Mouse (Mus musculus) forebrain, embryonic 15.5 days (tissue): ENCODE data around the gene Utp4. TPM values are rescaled to one million over a fixed set of nuclear protein-coding genes. Genes with fewer than 3 reads are reported as not detected.
A peak's percentile ranks its signal among the peaks of the same experiment; 100 is the strongest.

Experiments
- ATAC-seq: fragments of 200-750 bp; cut with Nextera tagmentation; replicated peaks from 2 replicates; pipeline ENCODE4 v1.8.0; 2017; ENCODE audit warnings: mild to moderate bottlenecking, moderate TSS enrichment, moderate library complexity
- H3K27ac ChIP-seq: fragments of 300-500 bp; sonication (generic); replicated peaks from 2 replicates; pipeline ENCODE4 v1.5.1; 2015; ENCODE audit warnings: mild to moderate bottlenecking, inconsistent platforms
- H3K27me3 ChIP-seq: fragments of 300-500 bp; sonication (generic); 2 replicates; pipeline ENCODE4 v1.6.1; 2015; ENCODE audit warnings: inconsistent platforms
- H3K36me3 ChIP-seq: fragments of 300-500 bp; sonication (generic); 2 replicates; pipeline ENCODE4 v1.6.1; 2015; ENCODE audit warnings: mild to moderate bottlenecking, inconsistent platforms
- H3K4me1 ChIP-seq: fragments of 300-500 bp; sonication (generic); 2 replicates; pipeline ENCODE4 v1.6.1; 2015; ENCODE audit warnings: inconsistent platforms
- H3K4me2 ChIP-seq: fragments of 300-500 bp; sonication (generic); replicated peaks from 2 replicates; pipeline ENCODE4 v1.6.1; 2015; ENCODE audit warnings: mild to moderate bottlenecking, inconsistent platforms
- H3K4me3 ChIP-seq: fragments of 300-500 bp; sonication (generic); 2 replicates; pipeline ENCODE4 v1.5.1; 2015; ENCODE audit warnings: mild to moderate bottlenecking, inconsistent platforms
- H3K9ac ChIP-seq: fragments of 300-500 bp; sonication (generic); replicated peaks from 2 replicates; pipeline ENCODE4 v1.6.1; 2015; ENCODE audit warnings: mild to moderate bottlenecking, inconsistent platforms
- H3K9me3 ChIP-seq: fragments of 300-500 bp; sonication (generic); 2 replicates; pipeline ENCODE4 v1.6.1; 2016; ENCODE audit warnings: inconsistent platforms
- WGBS: fragments of 180-500 bp; shearing (Covaris S2); methylation state at CpG from one replicate; pipeline ENCODE4 v1.1.7; 2015; ENCODE audit warnings: mixed read lengths; 5-methylcytosine and 5-hydroxymethylcytosine counted together
- polyA plus RNA-seq: library from polyadenylated mRNA; unstranded; fragments of >200 nt; fragmentation: Nextera tagmentation; extraction: Ambion mirVana; gene quantifications from 2 replicates; pipeline ENCODE4 v1.2.1, GENCODE M21; 2015

Gene Utp4
- 49.1 and 49.4 TPM in 2 replicates for polyA plus RNA-seq

DNA sequence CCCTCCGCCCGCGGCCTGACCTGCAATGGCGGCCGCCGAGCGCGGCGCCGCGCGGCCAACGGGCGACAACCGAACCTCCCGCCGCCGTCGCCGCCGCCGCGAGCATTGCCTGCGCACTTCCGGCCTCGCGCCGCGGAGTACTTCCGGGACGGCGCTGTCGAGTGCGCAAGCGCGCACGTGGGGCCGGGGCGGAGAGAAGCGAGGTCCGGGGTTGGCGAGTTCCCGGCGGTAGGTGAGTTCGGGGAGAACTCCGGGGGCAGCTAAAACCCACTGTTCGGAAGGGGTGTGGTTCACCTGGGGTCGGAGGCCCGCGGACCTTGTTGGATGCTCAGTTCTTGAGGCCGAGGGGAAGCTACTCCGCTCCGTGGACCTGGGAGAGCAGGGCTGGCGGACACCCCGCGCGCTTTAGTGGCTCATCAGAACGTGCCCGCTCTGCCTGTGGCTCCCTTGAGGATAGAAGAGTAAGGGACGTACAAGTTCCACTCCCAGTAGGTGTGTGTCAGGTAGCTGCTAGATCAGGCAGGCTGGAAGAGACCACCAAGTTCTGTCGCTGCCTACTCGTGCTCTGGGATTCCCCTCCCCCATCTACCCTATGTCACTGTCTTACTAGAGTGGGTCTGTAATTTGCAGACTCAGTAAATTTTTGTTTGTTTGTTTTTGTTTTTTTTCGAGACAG, at the start of gene Utp4:
Utp4 (plus strand) TSS at position 156 of the 676 bp plus-strand sequence.
- no peaks in the 10 kb centered on the region for H3K27me3 ChIP-seq
- H3K4me2 ChIP-seq = peak within 1 kb of the TSS; percentile 84
- peak within 1 kb of the TSS; percentile 99 for H3K4me3 ChIP-seq
- H3K4me1 ChIP-seq = peaks cover 30% of the 10 kb centered on the region
- peak within 1 kb of the TSS; percentile 97 for H3K9ac ChIP-seq
- peak within 1 kb of the TSS; percentile 94 for H3K27ac ChIP-seq
- H3K36me3 ChIP-seq = peaks cover 27% of the 10 kb centered on the region
- ATAC-seq = peak; percentile 97
- no peaks in the 10 kb centered on the region for H3K9me3 ChIP-seq
- under 1% methylated on average over 62 of the region's 63 CpGs for WGBS

GRCm38 (mm10) chr8:106850034-106850433, 43.4 kb upstream of the Utp4 start:
- H3K9ac ChIP-seq = no peak overlapping the region
- H3K4me3 ChIP-seq = no peak overlapping the region
- no peaks in the 10 kb centered on the region for H3K36me3 ChIP-seq
- no peak overlapping the region for H3K4me2 ChIP-seq
- H3K9me3 ChIP-seq = no peaks in the 10 kb centered on the region
- no peak overlapping the region for H3K27ac ChIP-seq
- WGBS = 94% methylated on average over 10 of the region's 10 CpGs
- no peak for ATAC-seq
- H3K4me1 ChIP-seq = 0 out of 2 replicates have a peak, but pooled peaks cover 2% of the 10 kb centered on the region
- no peaks in the 10 kb centered on the region for H3K27me3 ChIP-seq

DNA sequence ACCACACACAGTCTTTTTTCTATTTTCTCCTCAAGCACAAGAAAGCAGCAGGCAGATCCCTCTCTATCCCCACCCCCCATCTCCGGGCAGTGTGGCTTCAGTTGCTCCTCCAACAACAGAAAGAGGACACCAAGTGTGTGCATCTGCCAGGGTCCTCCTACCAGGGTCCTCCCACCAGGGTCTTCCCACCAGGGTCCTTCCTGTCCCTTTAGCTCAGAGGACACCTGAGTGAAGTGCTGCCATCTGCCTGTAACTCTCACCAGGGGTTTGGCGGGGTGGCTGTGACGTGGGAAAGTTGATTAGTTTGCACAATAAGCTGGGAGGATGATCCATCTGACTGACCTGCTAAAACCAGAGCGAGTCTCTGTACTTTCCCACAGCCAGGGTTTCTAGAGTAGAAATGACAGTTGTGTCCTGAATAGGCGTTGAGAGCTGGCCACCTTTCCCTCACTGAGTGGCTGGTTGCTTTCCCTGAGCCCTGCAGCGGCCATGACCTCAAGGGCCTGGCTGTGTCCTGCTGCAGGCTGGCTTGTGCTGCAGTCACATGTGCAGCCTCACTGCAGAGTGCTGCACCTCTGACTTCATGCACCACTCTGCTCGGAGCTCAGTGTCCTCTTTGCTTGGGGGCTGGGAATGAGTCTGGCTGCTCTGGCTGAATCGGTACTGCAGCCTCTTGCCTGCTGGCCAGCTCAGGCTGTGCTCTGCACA, 38.7 kb upstream of the Utp4 start:
- no peaks in the 10 kb centered on the region for H3K36me3 ChIP-seq
- no peak overlapping the region for H3K9ac ChIP-seq
- H3K4me1 ChIP-seq = 0 out of 2 replicates have a peak, but pooled peaks cover 2% of the 10 kb centered on the region
- no peak overlapping the region for H3K4me3 ChIP-seq
- no peaks in the 10 kb centered on the region for H3K9me3 ChIP-seq
- WGBS = 46% methylated on average over 8 of the region's 8 CpGs
- ATAC-seq = no peak
- no peak overlapping the region for H3K4me2 ChIP-seq
- H3K27me3 ChIP-seq = no peaks in the 10 kb centered on the region
- no peak overlapping the region for H3K27ac ChIP-seq

GRCm38 (mm10) chr8:106855242-106855562, 38.2 kb upstream of the Utp4 start:
- 0 out of 2 replicates have a peak, but pooled peaks cover 2% of the 10 kb centered on the region for H3K4me1 ChIP-seq
- no peaks in the 10 kb centered on the region for H3K27me3 ChIP-seq
- H3K36me3 ChIP-seq = no peaks in the 10 kb centered on the region
- H3K9me3 ChIP-seq = no peaks in the 10 kb centered on the region
- no peak overlapping the region for H3K4me3 ChIP-seq
- WGBS = 90% methylated on average over 3 of the region's 3 CpGs
- no peak for ATAC-seq
- H3K27ac ChIP-seq = no peak overlapping the region
- no peak overlapping the region for H3K4me2 ChIP-seq
- no peak overlapping the region for H3K9ac ChIP-seq

DNA sequence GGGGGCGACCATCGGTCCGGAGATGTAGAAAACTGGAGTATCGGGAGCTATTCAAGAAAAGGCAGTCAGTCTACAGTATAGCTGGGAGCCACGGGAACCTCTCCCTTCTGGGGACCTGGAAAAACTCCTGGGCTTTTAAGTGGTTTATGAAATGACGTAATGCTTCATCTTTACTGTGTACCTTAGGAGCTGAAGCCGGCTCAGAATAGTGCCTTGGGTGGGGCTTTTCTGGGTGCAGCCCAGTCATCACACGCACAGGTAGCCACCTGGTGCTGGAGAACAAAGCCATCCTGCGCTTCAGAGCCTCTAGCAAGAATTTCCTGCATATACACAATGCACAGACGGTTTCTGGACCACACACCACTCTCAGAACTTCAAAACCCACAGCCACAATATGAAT, 30.6 kb upstream of the Utp4 start:
- WGBS = 89% methylated on average over 10 of the region's 10 CpGs

GRCm38 (mm10) chr8:106865354-106865753, 28.1 kb upstream of the Utp4 start:
- Histone ChIP-seq H3K27ac (no peak overlapping the region), H3K27me3 (peaks cover 11% of the 10 kb centered on the region; the same call in 1 of the 2 replicates), H3K4me1 (peaks cover 10% of the 10 kb centered on the region), H3K36me3 (no peaks in the 10 kb centered on the region), H3K4me3 (no peak overlapping the region), H3K4me2 (no peak overlapping the region), H3K9ac (no peak overlapping the region), H3K9me3 (no peaks in the 10 kb centered on the region)
- 52% methylated on average over 9 of the region's 9 CpGs for WGBS
- ATAC-seq = peak; percentile 61; the same call in 1 of the 2 replicates

More for the DNA sequence above, 30.6 kb upstream of the Utp4 start:
- H3K9me3 ChIP-seq = no peaks in the 10 kb centered on the region
- no peak for ATAC-seq
- H3K36me3 ChIP-seq = no peaks in the 10 kb centered on the region
- no peak overlapping the region for H3K4me3 ChIP-seq
- peaks cover 7% of the 10 kb centered on the region for H3K4me1 ChIP-seq
- H3K4me2 ChIP-seq = no peak overlapping the region
- no peaks in the 10 kb centered on the region for H3K27me3 ChIP-seq
- no peak overlapping the region for H3K27ac ChIP-seq
- no peak overlapping the region for H3K9ac ChIP-seq

DNA sequence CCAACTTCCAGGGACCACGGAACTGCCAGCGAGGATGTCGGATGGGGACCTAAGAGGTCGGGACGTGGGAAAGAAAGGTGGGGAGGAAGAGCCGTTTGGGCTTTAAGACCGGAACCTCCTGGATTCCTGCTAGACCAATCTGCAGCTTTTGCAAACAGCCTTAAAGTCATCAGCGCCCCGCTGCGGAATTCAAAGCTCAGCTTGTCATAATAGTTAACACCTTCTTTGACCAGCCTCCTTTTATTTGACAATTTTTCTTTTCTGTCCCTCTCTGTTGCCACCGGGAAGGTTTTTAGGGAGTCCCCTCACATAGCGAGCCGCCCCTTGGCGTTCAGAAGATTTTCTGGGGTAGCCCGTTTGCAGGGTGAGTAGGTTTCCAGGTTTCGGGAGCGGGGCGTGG, 23.4 kb upstream of the Utp4 start, which contains the start of gene Has3:
Has3 (plus strand) TSS at position 192 of the 400 bp plus-strand sequence.
- peaks cover 34% of the 10 kb centered on the region for H3K4me1 ChIP-seq
- peaks cover 18% of the 10 kb centered on the region; the same call in 1 of the 2 replicates for H3K27me3 ChIP-seq
- H3K27ac ChIP-seq = peak within 1 kb of the TSS; percentile 65
- peak within 1 kb of the TSS; percentile 98 for H3K4me2 ChIP-seq
- no peak for ATAC-seq
- peak within 1 kb of the TSS; percentile 70 for H3K9ac ChIP-seq
- 1% methylated on average over 18 of the region's 18 CpGs for WGBS
- H3K4me3 ChIP-seq = peak within 1 kb of the TSS; percentile 72
- H3K9me3 ChIP-seq = no peaks in the 10 kb centered on the region
- no peaks in the 10 kb centered on the region for H3K36me3 ChIP-seq

DNA sequence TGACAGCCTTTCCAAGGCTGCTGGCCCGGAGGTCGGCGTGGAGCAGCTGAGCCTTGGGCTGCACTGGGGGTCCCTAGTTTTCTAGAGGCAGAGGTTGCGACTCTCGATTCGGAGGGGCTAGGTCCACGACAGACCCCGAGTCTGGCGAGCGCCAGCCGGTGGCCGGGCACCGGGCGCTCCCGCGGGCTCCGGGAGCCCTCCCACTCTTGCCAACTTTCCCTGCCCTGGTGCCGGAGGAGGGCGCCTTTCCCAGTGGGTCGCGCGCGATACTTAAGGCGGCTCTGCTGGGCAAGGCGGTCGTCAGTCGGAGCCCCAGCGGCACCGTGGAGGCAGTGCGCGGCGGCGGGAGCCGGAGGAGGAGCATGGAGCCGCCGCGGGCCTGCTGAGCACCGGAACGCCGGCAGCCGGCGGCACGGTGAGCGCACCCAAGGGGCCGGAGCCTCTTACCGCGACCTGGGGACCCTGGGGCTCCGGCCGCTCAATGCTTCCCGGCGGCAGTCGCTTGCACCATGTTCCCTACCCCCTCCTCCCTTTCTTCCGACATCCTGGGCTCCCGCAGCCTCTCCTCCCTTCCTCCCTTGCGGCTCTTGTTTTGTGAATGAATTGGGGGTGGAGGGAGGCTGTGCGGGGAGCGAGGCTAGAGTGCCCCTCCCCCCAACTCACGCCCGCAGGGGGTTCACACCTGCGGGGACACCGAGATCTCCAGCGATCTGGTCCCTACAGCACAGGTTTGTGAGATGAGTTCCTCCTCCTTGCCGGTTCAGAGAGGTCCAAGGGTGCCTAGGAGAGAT, 22.7 kb upstream of the Utp4 start:
- H3K27me3 ChIP-seq = peaks cover 18% of the 10 kb centered on the region; the same call in 1 of the 2 replicates

GRCm38 (mm10) chr8:106871328-106871926, 22.0 kb upstream of the Utp4 start:
- H3K36me3 ChIP-seq = 0 out of 2 replicates have a peak, but pooled peaks cover 1% of the 10 kb centered on the region
- ATAC-seq = peak; percentile 36; the same call in 1 of the 2 replicates
- peak overlapping the region; percentile 98 for H3K4me2 ChIP-seq
- H3K27ac ChIP-seq = peak overlapping the region; percentile 65
- H3K4me3 ChIP-seq = peak overlapping the region; percentile 72
- peaks cover 27% of the 10 kb centered on the region for H3K4me1 ChIP-seq
- H3K9ac ChIP-seq = peak overlapping the region; percentile 70
- WGBS = under 1% methylated on average over 15 of the region's 15 CpGs
- H3K9me3 ChIP-seq = no peaks in the 10 kb centered on the region
- peaks cover 18% of the 10 kb centered on the region; the same call in 1 of the 2 replicates for H3K27me3 ChIP-seq

More for the DNA sequence above, 22.7 kb upstream of the Utp4 start:
- Histone ChIP-seq H3K36me3 (no peaks in the 10 kb centered on the region), H3K9me3 (no peaks in the 10 kb centered on the region), H3K4me1 (peaks cover 30% of the 10 kb centered on the region), H3K9ac (peak overlapping the region; percentile 70), H3K4me2 (peak overlapping the region; percentile 98), H3K4me3 (peak overlapping the region; percentile 72), H3K27ac (peak overlapping the region; percentile 65)
- peak; percentile 74 for ATAC-seq
- 0% methylated on average over 61 of the region's 63 CpGs for WGBS

DNA sequence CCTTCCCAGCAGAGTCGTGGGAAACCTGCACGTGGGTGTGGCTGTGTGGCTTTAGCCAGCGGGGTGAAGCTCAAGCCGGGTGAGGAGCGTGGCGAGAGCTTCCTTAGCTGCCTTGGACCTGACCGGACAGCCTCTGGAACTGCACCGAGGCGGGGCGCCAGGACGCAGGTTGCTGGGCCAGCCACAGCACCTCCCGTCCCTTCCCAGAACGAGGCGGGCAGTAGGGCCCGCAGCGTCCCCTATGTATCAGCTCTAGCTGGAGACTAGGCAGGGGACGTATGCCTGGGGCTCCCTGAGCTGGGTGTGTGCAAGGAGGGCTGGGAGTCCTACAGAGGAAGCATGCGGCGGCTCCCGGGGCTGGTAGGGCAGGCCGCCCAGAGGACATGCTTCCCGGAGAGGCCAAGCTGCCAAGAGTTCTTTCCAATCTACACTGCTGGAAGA, 21.5 kb upstream of the Utp4 start:
- peak overlapping the region; percentile 72 for H3K4me3 ChIP-seq
- H3K27ac ChIP-seq = peak overlapping the region; percentile 65
- 0 out of 2 replicates have a peak, but pooled peaks cover 6% of the 10 kb centered on the region for H3K36me3 ChIP-seq
- peak; percentile 60 for ATAC-seq
- H3K9ac ChIP-seq = peak overlapping the region; percentile 70
- no peaks in the 10 kb centered on the region for H3K9me3 ChIP-seq
- H3K4me2 ChIP-seq = peak overlapping the region; percentile 98
- peaks cover 27% of the 10 kb centered on the region for H3K4me1 ChIP-seq
- peaks cover 18% of the 10 kb centered on the region; the same call in 1 of the 2 replicates for H3K27me3 ChIP-seq
- under 1% methylated on average over 22 of the region's 22 CpGs for WGBS

DNA sequence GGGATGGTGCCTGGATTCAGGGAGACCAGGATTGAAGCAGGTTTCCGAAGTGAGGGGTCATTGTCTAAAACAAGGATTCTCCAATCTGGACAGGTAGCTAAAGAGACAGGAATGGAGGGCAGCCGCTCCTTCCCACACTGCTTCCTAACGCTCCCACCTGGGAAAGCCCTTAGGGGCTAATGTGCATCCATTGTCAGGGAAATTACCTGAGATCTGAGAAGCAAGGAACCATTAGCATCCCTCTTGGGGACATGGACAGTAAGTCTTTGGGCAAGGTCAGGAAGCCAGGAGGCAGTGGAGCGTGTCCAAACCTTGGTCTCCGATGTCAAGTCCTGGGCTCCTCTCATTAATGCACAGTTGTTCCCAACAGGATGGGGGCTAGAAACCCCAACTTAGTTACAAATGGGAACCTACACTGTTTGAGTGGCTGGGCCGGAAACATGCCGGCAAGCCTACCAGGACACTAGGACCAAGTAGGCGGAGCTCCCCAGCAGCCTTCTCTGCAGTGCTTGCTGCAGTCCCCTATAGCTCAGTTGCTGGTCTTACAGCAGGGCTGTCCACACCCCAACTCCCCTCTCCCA, 20.9 kb upstream of the Utp4 start:
- Histone ChIP-seq H3K4me1 (peaks cover 27% of the 10 kb centered on the region), H3K9me3 (no peaks in the 10 kb centered on the region), H3K27ac (peak overlapping the region; percentile 65; the same call in 1 of the 2 replicates), H3K9ac (peak overlapping the region; percentile 70), H3K36me3 (0 out of 2 replicates have a peak, but pooled peaks cover 9% of the 10 kb centered on the region), H3K4me3 (peak overlapping the region; percentile 72), H3K27me3 (peaks cover 18% of the 10 kb centered on the region; the same call in 1 of the 2 replicates), H3K4me2 (peak overlapping the region; percentile 98)
- 11% methylated on average over 8 of the region's 8 CpGs for WGBS
- ATAC-seq = no peak
